Mouse (Mus musculus) myocyte (in vitro differentiated cells): ENCODE results near the gene Gm43064. TPM values are rescaled to one million over a fixed set of nuclear protein-coding genes. Genes with fewer than 3 reads are reported as not detected.
A peak's percentile ranks its signal among the peaks of the same experiment; 100 is the strongest.
"Not testable (repeated sequence)": the region's sequence is repeated elsewhere in the genome, so short reads cannot be mapped to it uniquely, and the experiment has no call there.

Source experiments
- H3K27me3 ChIP-seq: one replicate; pipeline ENCODE4 v1.6.1; 2011; ENCODE audit not compliant: control insufficient read depth, insufficient read depth, insufficient read length
- H3K36me3 ChIP-seq: one replicate; pipeline ENCODE4 v1.6.1; 2011; ENCODE audit not compliant: control insufficient read depth, insufficient read depth
- H3K4me2 ChIP-seq: one replicate; pipeline ENCODE4 v1.6.1; 2011; ENCODE audit warnings: low read depth, control low read depth
- H3K4me3 ChIP-seq: one replicate; pipeline ENCODE4 v1.5.1; 2011; ENCODE audit warnings: mild to moderate bottlenecking, control low read depth, moderate library complexity
- H3K79me2 ChIP-seq: one replicate; pipeline ENCODE4 v1.6.1; 2011; ENCODE audit not compliant: control insufficient read depth, insufficient read depth
- H3ac ChIP-seq: one replicate; pipeline ENCODE4 v1.6.1; 2011; ENCODE audit not compliant: control insufficient read depth, insufficient read length
- CEBPB ChIP-seq: IDR thresholded peaks from 2 replicates; pipeline ENCODE4 v1.6.1; 2011; ENCODE audit warnings: mild to moderate bottlenecking, moderate library complexity; ENCODE audit not compliant: poor library complexity, insufficient read depth, severe bottlenecking
- E2F4 ChIP-seq: IDR thresholded peaks from one replicate; pipeline ENCODE4 v1.6.1; 2011; ENCODE audit warnings: mild to moderate bottlenecking, control low read depth, moderate library complexity; ENCODE audit not compliant: insufficient read depth
- MAX ChIP-seq: IDR thresholded peaks from one replicate; pipeline ENCODE4 v1.6.1; 2011; ENCODE audit warnings: low read depth, mild to moderate bottlenecking, control low read depth
- MYOD1 ChIP-seq, 3 experiments: IDR thresholded peaks; one replicate each; pipeline ENCODE4 v1.6.1; 2011; ENCODE audit warnings: control low read depth in 2 of 3, low read depth in 2 of 3, mild to moderate bottlenecking in 2 of 3, moderate library complexity in 1 of 3; ENCODE audit not compliant: insufficient read length in 2 of 3, control insufficient read depth in 1 of 3
- MYOG ChIP-seq, 3 experiments: IDR thresholded peaks; one replicate each; pipeline ENCODE4 v1.6.1; 2011; ENCODE audit warnings: control low read depth in 2 of 3, low read depth in 2 of 3, mild to moderate bottlenecking in 2 of 3; ENCODE audit not compliant: insufficient read length in 2 of 3, control insufficient read depth in 1 of 3, insufficient read depth in 1 of 3
- POLR2A ChIP-seq: IDR thresholded peaks from one replicate; pipeline ENCODE4 v1.6.1; 2011; ENCODE audit warnings: low read depth, mild to moderate bottlenecking, control low read depth, moderate library complexity; ENCODE audit not compliant: insufficient read length
- POLR2AphosphoS2 ChIP-seq: IDR thresholded peaks from one replicate; pipeline ENCODE4 v1.6.1; 2011; ENCODE audit warnings: low read depth, control low read depth; ENCODE audit not compliant: insufficient read length
- REST ChIP-seq: IDR thresholded peaks from one replicate; pipeline ENCODE4 v1.6.1; 2011; ENCODE audit warnings: mild to moderate bottlenecking, control low read depth, moderate library complexity; ENCODE audit not compliant: insufficient read depth, insufficient read length
- SRF ChIP-seq: IDR thresholded peaks from one replicate; pipeline ENCODE4 v1.6.1; 2011; ENCODE audit warnings: low read depth; ENCODE audit not compliant: control insufficient read depth, insufficient read length
- TCF12 ChIP-seq: IDR thresholded peaks from one replicate; pipeline ENCODE4 v1.6.1; 2011; ENCODE audit warnings: mild to moderate bottlenecking, control low read depth; ENCODE audit not compliant: poor library complexity, insufficient read depth, severe bottlenecking
- TCF3 ChIP-seq: IDR thresholded peaks from one replicate; pipeline ENCODE4 v1.6.1; 2011; ENCODE audit warnings: low read depth, control low read depth; ENCODE audit not compliant: insufficient read length
- USF1 ChIP-seq: IDR thresholded peaks from one replicate; pipeline ENCODE4 v1.6.1; 2011; ENCODE audit warnings: low read depth, mild to moderate bottlenecking, control low read depth, moderate library complexity
- polyA plus RNA-seq: library from polyadenylated mRNA; unstranded; fragments of >200 nt; fragmentation: generic; extraction: Trizol; gene quantifications from one replicate; pipeline ENCODE4 v1.2.1, GENCODE M21; 2012; ENCODE audit warnings: missing spikeins

Gene Gm43064
- polyA plus RNA-seq, 1 experiment, result 0.06 TPM

GRCm38 (mm10) chr3:103809799-103810150 is 402 bp downstream of the Gm43064 start:
- H3K4me3 ChIP-seq, result peak overlapping the region; percentile 93
- peaks cover 16% of the 10 kb centered on the region for H3K79me2 ChIP-seq
- TF ChIP-seq MYOG (IDR thresholded peaks at IDR 0.05; ENCODE audit: control insufficient read depth in 1 of 3, insufficient read depth in 1 of 3, insufficient read length in 2 of 3, low read depth in 2 of 3) (no peak), USF1 (no peak), SRF (no peak), E2F4 (no peak), TCF3 (no peak), TCF12 (no peak), POLR2AphosphoS2 (no peak), REST (no peak), MYOD1 (IDR thresholded peaks at IDR 0.05; ENCODE audit: control insufficient read depth in 1 of 3, insufficient read length in 2 of 3, low read depth in 2 of 3) (no peak), MAX (no peak)
- H3ac ChIP-seq, result peak overlapping the region; percentile 31
- H3K4me2 ChIP-seq, result peak overlapping the region; percentile 76
- H3K36me3 ChIP-seq, result peaks cover 3% of the 10 kb centered on the region
- H3K27me3 ChIP-seq, result no peaks in the 10 kb centered on the region

- H3ac ChIP-seq, result no peak overlapping the region
- no peak overlapping the region for H3K4me2 ChIP-seq
- H3K27me3 ChIP-seq, result no peaks in the 10 kb centered on the region
- TF ChIP-seq TCF3 (no peak), POLR2AphosphoS2 (no peak), MYOD1 (IDR thresholded peaks at IDR 0.05; ENCODE audit: control insufficient read depth in 1 of 3, insufficient read length in 2 of 3, low read depth in 2 of 3) (no peak), REST (no peak), POLR2A (no peak), SRF (no peak), TCF12 (no peak), MYOG (IDR thresholded peaks at IDR 0.05; ENCODE audit: control insufficient read depth in 1 of 3, insufficient read depth in 1 of 3, insufficient read length in 2 of 3, low read depth in 2 of 3) (no peak), E2F4 (no peak), USF1 (no peak), MAX (no peak), CEBPB (no peak)
- no peaks in the 10 kb centered on the region for H3K36me3 ChIP-seq
- H3K79me2 ChIP-seq, result peaks cover 16% of the 10 kb centered on the region
- H3K4me3 ChIP-seq, result no peak overlapping the region
These were observed 1.6 kb downstream of the Gm43064 start for GRCm38 (mm10) chr3:103810967-103811366.

- H3K36me3 ChIP-seq, result peaks cover 11% of the 10 kb centered on the region
- no peaks in the 10 kb centered on the region for H3K79me2 ChIP-seq
- no peaks in the 10 kb centered on the region for H3K27me3 ChIP-seq
- H3ac ChIP-seq, result no peak overlapping the region
- no peak overlapping the region for H3K4me3 ChIP-seq
- no peak for TF ChIP-seq POLR2A
- TF ChIP-seq MYOD1 (IDR thresholded peaks at IDR 0.05; ENCODE audit: control insufficient read depth in 1 of 3, insufficient read length in 2 of 3, low read depth in 2 of 3), result no peak
- no peak for TF ChIP-seq MAX
- TF ChIP-seq SRF, result no peak
- TF ChIP-seq POLR2AphosphoS2, result no peak
- TF ChIP-seq CEBPB, result no peak
- no peak for TF ChIP-seq TCF3
- TF ChIP-seq TCF12, result no peak
- no peak for TF ChIP-seq MYOG (IDR thresholded peaks at IDR 0.05; ENCODE audit: control insufficient read depth in 1 of 3, insufficient read depth in 1 of 3, insufficient read length in 2 of 3, low read depth in 2 of 3)
- no peak for TF ChIP-seq USF1
- TF ChIP-seq E2F4, result no peak
- no peak for TF ChIP-seq REST
- no peak overlapping the region for H3K4me2 ChIP-seq
These were observed 18.2 kb downstream of the Gm43064 start for GRCm38 (mm10) chr3:103827548-103827947.

DNA sequence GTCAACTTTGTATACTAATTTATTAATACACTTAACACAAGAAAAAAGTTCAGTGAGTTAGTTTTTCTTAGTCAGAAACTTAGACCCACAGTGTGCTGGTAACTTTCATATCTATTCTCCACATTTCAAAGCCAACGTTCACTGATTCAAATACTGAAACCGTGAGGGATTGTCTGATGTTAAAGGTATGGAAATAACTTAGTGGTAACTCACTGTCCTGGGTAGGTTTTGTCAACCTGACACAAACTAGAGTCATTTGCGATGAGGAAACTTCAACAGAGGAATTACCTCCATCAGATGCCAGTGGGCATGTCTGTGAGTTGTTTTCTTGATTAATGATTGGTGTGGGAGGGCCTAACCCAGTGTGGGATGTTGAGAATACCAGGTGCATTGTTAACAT is 19.7 kb downstream of the Gm43064 start:
- TF ChIP-seq POLR2AphosphoS2, result no peak
- TF ChIP-seq MYOD1 (IDR thresholded peaks at IDR 0.05; ENCODE audit: control insufficient read depth in 1 of 3, insufficient read length in 2 of 3, low read depth in 2 of 3), result no peak
- no peak for TF ChIP-seq MAX
- TF ChIP-seq MYOG (IDR thresholded peaks at IDR 0.05; ENCODE audit: control insufficient read depth in 1 of 3, insufficient read depth in 1 of 3, insufficient read length in 2 of 3, low read depth in 2 of 3), result no peak
- no peak for TF ChIP-seq E2F4
- no peak for TF ChIP-seq SRF
- TF ChIP-seq REST, result no peak
- TF ChIP-seq USF1, result no peak
- TF ChIP-seq TCF3, result no peak
- TF ChIP-seq POLR2A, result no peak
- no peak for TF ChIP-seq TCF12
- TF ChIP-seq CEBPB, result no peak
- no peak overlapping the region for H3K4me2 ChIP-seq
- no peaks in the 10 kb centered on the region for H3K79me2 ChIP-seq
- H3K36me3 ChIP-seq, result no peaks in the 10 kb centered on the region
- H3ac ChIP-seq, result no peak overlapping the region
- no peak overlapping the region for H3K4me3 ChIP-seq
- no peaks in the 10 kb centered on the region for H3K27me3 ChIP-seq

- not testable (repeated sequence) for H3K27me3 ChIP-seq, H3K79me2 ChIP-seq, H3K4me3 ChIP-seq, H3K36me3 ChIP-seq, H3K4me2 ChIP-seq, H3ac ChIP-seq
These were observed 21.3 kb downstream of the Gm43064 start for GRCm38 (mm10) chr3:103830681-103831080.
